Mouse (Mus musculus): Measurements from ENCODE around the gene Pde8b. TPM values are rescaled to one million over a fixed set of nuclear protein-coding genes. Genes with fewer than 3 reads are reported as not detected.

The Pde8b gene
- polyA plus RNA-seq, 1 experiment from 2014 or later = 7.2 TPM

DNA sequence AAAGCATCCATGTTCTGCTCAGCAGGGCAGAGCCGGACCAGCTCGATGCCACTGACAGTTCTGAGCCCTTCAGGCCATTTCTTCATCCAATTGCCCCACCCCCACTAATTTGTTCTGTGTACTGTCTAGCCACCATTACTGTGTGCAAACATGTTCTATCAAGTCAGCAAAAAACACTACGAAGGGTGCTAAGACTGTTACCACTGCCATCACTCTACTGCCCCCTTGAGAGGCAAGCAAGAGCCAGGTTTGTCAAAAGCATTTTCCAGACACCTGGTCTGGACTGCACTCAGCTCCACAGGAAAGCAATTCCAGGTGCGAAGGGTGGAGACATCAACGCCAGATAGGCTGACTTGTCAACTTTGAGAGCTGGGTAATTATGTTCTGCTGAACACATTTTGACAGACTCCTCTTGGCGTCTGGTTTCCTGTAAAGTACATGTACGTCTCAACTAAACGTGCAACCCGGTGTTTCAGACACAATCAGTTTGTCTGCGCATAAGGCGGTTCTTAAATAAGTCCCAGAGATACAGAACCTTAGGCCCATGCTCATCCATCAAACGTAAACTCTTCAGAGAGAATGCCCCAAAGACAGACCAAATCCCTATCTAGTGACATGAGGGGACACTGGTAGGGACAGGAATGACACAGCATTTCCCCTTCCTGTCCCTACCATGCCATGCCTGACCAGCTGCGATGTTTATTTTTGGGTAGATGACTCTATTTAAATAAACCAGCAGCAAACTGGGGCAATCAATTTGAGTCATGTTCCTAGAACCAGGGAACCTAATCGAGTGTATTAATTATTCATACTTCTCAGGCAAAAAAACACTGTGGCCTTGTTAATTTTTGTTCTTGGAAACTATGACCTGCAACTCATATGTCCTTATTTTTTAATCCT, 158.3 kb downstream of the Pde8b start:
- 85% methylated on average over 14 of the region's 14 CpGs for WGBS
- Histone ChIP-seq H3K36me3 (no peaks in the 10 kb centered on the region), H3K4me2 (no peak overlapping the region), H3K27ac (replicated peaks) (no peak overlapping the region), H3K9me3 (no peaks in the 10 kb centered on the region), H3K27me3 (no peaks in the 10 kb centered on the region), H3K9ac (no peak overlapping the region), H3K4me3 (no peak overlapping the region), H3K4me1 (replicated peaks) (peaks cover 12% of the 10 kb centered on the region; the same call in 1 of the 2 replicates)
- no peak for ATAC-seq (ENCODE audit: low read depth)

DNA sequence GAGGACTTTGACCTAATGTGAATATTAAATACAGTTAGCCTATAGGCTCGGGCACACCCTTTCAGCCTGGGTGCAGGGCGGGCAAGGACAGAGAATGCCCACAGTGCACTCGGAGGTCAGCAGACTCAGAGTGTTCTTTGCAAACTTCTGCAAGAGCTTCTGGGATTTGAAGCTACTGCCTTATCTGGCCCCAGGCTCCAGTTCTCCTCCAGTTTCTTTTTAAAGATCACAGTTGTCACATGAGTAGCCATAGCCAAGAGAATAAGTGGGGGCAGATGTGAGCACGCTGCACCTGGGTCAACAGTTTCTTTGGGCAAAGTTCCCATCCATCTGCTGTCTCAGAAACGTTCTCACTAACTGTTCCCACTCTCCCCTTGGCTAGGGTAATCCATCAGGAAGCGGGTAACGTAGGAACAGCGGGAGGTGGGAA, 162.8 kb downstream of the Pde8b start:
- no peaks in the 10 kb centered on the region for H3K36me3 ChIP-seq
- no peak overlapping the region for H3K27ac ChIP-seq (replicated peaks)
- no peak overlapping the region for H3K9ac ChIP-seq
- H3K4me2 ChIP-seq = no peak overlapping the region
- no peaks in the 10 kb centered on the region for H3K9me3 ChIP-seq
- WGBS = 69% methylated on average over 8 of the region's 8 CpGs
- no peak for ATAC-seq (ENCODE audit: low read depth)
- H3K4me1 ChIP-seq (replicated peaks) = peaks cover 8% of the 10 kb centered on the region; the same call in 1 of the 2 replicates
- H3K27me3 ChIP-seq = no peaks in the 10 kb centered on the region
- no peak overlapping the region for H3K4me3 ChIP-seq

DNA sequence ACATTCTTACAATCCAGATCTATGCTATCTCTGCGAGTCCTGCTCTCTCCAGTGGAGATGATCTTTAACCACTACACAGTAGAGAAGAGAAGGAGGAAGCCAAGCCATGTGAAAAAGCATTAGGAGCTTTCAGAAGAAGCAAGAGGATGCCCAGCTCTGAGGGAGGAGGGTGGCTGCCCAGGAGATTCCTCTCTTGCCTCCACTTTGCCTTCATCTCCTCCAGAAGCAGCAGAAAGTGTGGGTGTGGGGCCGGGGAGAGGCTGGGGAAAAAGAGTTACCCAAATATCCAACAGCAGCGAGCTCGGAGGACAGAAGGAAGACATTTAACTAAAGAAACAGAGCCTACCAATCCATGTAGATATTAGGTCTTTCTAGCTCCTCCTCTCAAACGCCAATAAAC, 164.1 kb downstream of the Pde8b start:
- Histone ChIP-seq H3K9ac (no peak overlapping the region), H3K9me3 (no peaks in the 10 kb centered on the region), H3K27me3 (no peaks in the 10 kb centered on the region), H3K36me3 (no peaks in the 10 kb centered on the region), H3K27ac (replicated peaks) (no peak overlapping the region), H3K4me3 (no peak overlapping the region), H3K4me1 (replicated peaks) (peaks cover 1% of the 10 kb centered on the region; the same call in 1 of the 2 replicates), H3K4me2 (no peak overlapping the region)
- WGBS = 79% methylated on average over 5 of the region's 5 CpGs
- no peak for ATAC-seq (ENCODE audit: low read depth)

DNA sequence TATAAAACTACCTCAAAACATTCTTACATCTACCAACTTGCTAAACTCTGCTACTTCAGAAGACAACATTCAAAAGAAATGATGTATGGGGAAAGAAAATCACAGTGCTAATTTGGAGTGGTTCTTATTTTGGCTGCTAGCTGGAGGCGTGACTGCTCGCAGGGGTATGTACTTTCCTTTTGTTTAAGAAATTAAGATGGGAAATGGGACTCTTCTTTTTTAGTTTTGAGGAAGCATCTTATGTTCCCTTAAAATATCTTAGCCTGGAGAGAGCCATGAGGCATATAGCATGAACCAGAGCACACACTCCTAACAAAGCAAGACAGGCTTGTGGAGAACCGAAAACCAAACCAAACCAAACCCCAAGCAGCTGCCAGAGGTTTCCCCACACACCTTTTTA, 167.5 kb downstream of the Pde8b start:
- Histone ChIP-seq H3K4me1 (replicated peaks) (0 out of 2 replicates have a peak, but pooled peaks cover 3% of the 10 kb centered on the region), H3K4me3 (no peak overlapping the region), H3K9me3 (no peaks in the 10 kb centered on the region), H3K4me2 (no peak overlapping the region), H3K9ac (no peak overlapping the region), H3K27me3 (no peaks in the 10 kb centered on the region), H3K36me3 (no peaks in the 10 kb centered on the region), H3K27ac (replicated peaks) (no peak overlapping the region)
- no peak for ATAC-seq (ENCODE audit: low read depth)
- 85% methylated on average over 3 of the region's 3 CpGs for WGBS

DNA sequence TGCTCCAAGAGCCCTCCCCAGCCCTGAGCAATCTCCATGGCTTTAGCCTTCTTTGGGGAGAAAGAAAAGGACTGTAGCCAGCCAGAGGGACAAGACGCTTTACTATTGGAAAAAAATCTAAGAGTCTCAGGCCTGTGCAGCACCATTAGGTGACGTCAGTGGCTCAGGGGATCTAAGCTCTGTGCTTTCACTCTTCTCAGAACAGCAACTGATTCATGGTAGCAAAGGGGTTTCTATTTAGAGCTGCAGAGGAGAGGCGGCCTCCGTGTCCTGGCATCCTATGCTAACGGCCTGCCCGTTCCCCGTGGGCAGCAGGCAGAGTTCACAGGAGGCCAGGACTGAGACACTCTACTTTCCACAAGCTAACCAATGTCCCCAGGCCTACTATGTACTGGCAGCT, 169.1 kb downstream of the Pde8b start:
- Histone ChIP-seq H3K27me3 (no peaks in the 10 kb centered on the region), H3K9ac (no peak overlapping the region), H3K27ac (replicated peaks) (peak overlapping the region; percentile 28; the same call in 1 of the 2 replicates), H3K4me2 (no peak overlapping the region), H3K4me3 (no peak overlapping the region), H3K4me1 (replicated peaks) (0 out of 2 replicates have a peak, but pooled peaks cover 3% of the 10 kb centered on the region), H3K9me3 (no peaks in the 10 kb centered on the region), H3K36me3 (no peaks in the 10 kb centered on the region)
- no peak for ATAC-seq (ENCODE audit: low read depth)
- 74% methylated on average over 7 of the region's 7 CpGs for WGBS

DNA sequence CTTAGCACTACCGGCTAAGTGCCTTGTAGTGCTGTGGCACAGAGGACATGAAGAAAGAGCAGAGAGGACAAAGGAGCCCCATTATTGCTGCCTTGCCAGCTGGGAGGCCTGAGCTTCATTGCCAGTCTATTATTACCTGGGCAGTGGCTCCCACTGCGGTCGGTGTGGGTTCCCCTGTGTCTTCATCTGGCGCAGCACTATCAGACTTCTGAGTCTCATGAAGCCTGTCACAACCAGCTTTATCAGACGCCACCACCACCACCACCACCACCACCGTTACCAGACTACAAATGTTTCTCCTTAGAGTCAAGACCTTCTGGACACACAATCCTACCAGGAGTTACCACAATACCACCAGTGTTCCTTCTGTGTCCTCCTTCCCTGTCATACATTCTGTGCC, 171.6 kb downstream of the Pde8b start:
- no peak overlapping the region for H3K27ac ChIP-seq (replicated peaks)
- H3K4me3 ChIP-seq = no peak overlapping the region
- no peaks in the 10 kb centered on the region for H3K27me3 ChIP-seq
- peaks cover 19% of the 10 kb centered on the region for H3K4me1 ChIP-seq (replicated peaks)
- no peaks in the 10 kb centered on the region for H3K9me3 ChIP-seq
- H3K36me3 ChIP-seq = no peaks in the 10 kb centered on the region
- H3K4me2 ChIP-seq = no peak overlapping the region
- 37% methylated on average over 6 of the region's 6 CpGs for WGBS
- no peak overlapping the region for H3K9ac ChIP-seq
- no peak for ATAC-seq (ENCODE audit: low read depth)

DNA sequence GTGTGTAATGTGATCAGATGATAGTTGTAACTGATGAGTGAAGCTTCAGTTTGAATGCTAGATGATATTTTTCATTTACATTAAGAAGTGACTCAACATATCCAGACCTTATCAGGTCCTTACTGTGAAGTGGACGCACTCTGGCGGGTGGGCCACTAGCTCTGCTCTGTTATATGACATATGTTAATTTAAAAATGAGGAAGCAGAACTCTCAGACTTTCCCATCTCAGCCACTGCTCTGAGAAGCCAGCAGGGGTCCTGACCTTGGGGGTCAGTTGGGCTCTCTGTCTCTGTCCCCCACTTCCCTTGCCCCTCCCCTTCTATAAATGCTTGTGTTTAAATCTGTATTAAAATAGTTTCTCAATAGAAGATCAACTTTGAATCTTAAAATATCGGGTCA, 172.4 kb downstream of the Pde8b start:
- no peaks in the 10 kb centered on the region for H3K9me3 ChIP-seq
- peaks cover 26% of the 10 kb centered on the region for H3K4me1 ChIP-seq (replicated peaks)
- ATAC-seq (ENCODE audit: low read depth) = no peak
- H3K4me2 ChIP-seq = no peak overlapping the region
- no peak overlapping the region for H3K9ac ChIP-seq
- 78% methylated on average over 3 of the region's 3 CpGs for WGBS
- no peaks in the 10 kb centered on the region for H3K36me3 ChIP-seq
- H3K27ac ChIP-seq (replicated peaks) = no peak overlapping the region
- H3K27me3 ChIP-seq = no peaks in the 10 kb centered on the region
- no peak overlapping the region for H3K4me3 ChIP-seq

DNA sequence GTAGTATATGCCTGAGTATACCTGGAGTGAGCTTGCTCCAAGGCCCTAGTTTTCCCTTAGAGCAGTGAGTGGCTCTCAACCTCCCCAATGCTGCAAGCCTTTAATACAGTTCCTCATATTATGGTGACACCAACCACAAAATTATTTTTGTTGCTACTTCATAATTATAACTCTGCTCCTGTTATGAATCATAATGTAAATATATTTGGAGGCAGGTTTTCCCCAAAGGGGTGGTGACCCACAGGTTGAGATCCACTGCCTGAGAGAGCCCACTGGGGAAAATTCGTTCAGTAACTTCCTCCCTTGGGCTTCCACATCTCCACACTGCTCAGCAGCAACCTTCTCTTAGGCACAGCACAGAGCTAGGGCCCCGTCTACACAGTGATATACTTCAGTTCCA, 174.0 kb downstream of the Pde8b start:
- H3K4me1 ChIP-seq (replicated peaks) = peaks cover 26% of the 10 kb centered on the region
- no peaks in the 10 kb centered on the region for H3K27me3 ChIP-seq
- no peak overlapping the region for H3K4me3 ChIP-seq
- ATAC-seq (ENCODE audit: low read depth) = no peak
- 64% methylated on average over 2 of the region's 2 CpGs for WGBS
- no peak overlapping the region for H3K4me2 ChIP-seq
- H3K27ac ChIP-seq (replicated peaks) = no peak overlapping the region
- no peak overlapping the region for H3K9ac ChIP-seq
- H3K9me3 ChIP-seq = no peaks in the 10 kb centered on the region
- no peaks in the 10 kb centered on the region for H3K36me3 ChIP-seq

DNA sequence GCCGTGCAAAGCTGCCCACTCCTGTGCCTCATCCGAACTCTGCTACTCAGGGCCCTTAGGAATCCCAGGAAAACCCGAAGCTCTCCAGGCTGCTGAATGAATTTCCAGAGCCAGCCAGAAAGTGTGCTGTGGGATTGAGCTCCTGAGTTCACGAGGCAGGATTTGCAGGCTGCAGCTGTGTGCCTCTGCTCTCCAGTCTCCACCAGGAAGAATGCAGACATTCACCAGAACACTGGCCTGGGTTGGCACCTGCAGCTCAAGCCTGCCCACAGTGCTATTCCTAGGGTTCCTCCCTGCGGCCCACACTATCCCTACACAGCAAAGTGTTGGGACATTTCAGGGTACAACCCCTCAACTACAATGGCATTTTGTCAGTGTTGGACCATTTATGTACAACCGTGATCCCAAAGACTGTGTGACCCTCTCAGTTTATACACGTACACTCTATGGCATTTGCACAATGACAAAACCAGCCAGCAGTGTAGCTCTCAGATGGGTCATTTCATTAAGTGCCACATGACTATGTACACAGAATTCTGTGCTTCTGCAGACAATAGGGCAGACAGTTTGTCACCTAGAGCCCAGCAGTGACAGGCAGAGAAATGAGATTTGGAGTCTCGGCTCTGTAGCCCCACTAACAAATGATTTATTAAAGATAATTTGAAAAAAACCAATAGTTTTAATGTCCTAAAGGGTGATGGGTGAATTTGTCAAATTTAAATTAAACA, 176.5 kb downstream of the Pde8b start:
- peak; percentile 74 for ATAC-seq (ENCODE audit: low read depth)
- Histone ChIP-seq H3K4me1 (replicated peaks) (peaks cover 26% of the 10 kb centered on the region), H3K9ac (no peak overlapping the region), H3K36me3 (no peaks in the 10 kb centered on the region), H3K4me2 (no peak overlapping the region), H3K9me3 (no peaks in the 10 kb centered on the region), H3K4me3 (no peak overlapping the region), H3K27me3 (no peaks in the 10 kb centered on the region), H3K27ac (replicated peaks) (peak overlapping the region; percentile 70)
- WGBS = 49% methylated on average over 8 of the region's 8 CpGs

DNA sequence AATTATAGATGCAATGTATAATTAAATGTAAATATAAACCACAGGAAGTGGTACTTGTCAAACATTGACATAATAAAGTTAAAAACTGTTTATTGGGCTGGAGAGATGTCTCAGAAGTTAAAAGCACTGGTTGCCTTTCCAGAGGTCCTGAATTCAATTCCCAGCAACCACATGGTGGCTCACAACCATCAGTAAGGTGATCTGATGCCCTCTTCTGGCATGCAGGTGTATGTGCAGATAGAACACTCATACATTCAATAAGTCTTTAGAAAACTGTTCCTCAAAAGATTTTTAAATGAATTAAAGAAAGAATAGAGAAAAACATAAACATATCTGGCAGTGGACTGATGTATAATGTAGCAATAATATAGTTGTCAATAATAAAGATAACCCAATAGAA, 179.9 kb downstream of the Pde8b start:
- H3K9me3 ChIP-seq = no peaks in the 10 kb centered on the region
- H3K36me3 ChIP-seq = no peaks in the 10 kb centered on the region
- H3K9ac ChIP-seq = no peak overlapping the region
- H3K27ac ChIP-seq (replicated peaks) = no peak overlapping the region
- H3K27me3 ChIP-seq = no peaks in the 10 kb centered on the region
- no peak overlapping the region for H3K4me2 ChIP-seq
- H3K4me1 ChIP-seq (replicated peaks) = peaks cover 24% of the 10 kb centered on the region
- no peak overlapping the region for H3K4me3 ChIP-seq
- no peak for ATAC-seq (ENCODE audit: low read depth)

DNA sequence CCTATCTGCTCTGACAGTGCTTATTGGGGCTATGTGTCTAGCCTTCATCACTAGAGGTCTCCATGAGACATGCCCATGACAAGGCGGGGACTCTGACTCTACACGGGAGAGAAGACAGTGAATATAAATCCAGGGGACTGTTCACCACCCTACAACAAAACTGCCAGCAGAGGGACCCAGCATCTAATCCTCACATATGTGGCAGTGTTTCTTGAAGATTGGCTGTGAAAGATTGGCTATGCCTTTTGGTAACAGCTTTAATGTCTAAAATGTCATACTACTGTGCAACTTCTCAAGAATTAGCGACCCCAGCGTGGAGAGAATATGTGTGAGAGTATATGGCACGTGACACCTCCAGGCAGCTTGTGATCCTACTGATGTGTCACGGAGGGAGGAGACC, 182.3 kb downstream of the Pde8b start:
- H3K36me3 ChIP-seq = no peaks in the 10 kb centered on the region
- WGBS = 73% methylated on average over 6 of the region's 6 CpGs
- H3K27ac ChIP-seq (replicated peaks) = no peak overlapping the region
- H3K4me3 ChIP-seq = no peak overlapping the region
- no peak for ATAC-seq (ENCODE audit: low read depth)
- H3K9ac ChIP-seq = no peak overlapping the region
- H3K27me3 ChIP-seq = no peaks in the 10 kb centered on the region
- H3K4me1 ChIP-seq (replicated peaks) = peaks cover 7% of the 10 kb centered on the region; the same call in 1 of the 2 replicates
- no peaks in the 10 kb centered on the region for H3K9me3 ChIP-seq
- no peak overlapping the region for H3K4me2 ChIP-seq

DNA sequence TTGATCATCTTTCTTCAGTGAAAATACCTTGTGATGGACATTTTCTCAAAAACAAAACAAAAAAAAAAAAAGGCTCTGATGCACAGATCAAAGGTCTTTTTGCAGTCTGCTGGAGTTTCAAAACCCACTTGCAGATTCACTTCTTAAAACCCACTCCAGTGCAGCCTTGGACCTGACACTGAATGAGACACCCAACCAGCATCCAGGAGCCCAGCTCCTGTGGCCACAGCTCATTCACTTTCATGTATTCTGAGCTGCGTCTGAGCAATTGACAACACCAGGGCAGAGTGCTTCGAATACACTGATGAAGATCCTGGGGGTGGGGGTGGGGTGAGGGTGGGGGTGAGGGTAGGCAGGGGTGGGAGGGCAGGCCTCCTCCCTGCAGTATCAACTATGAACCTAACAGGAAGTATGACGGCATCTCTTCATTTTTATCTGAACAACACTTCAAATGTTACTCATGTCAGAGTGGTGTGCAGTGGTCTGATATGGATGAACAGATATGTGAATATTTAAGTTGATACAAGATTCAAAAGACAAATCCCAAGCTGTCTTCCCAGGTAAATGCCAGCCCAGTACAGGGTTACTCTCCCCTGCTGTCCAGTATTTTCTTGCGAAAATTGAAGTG, 186.6 kb downstream of the Pde8b start:
- ATAC-seq (ENCODE audit: low read depth) = no peak
- Histone ChIP-seq H3K27me3 (no peaks in the 10 kb centered on the region), H3K4me3 (no peak overlapping the region), H3K9me3 (no peaks in the 10 kb centered on the region), H3K36me3 (no peaks in the 10 kb centered on the region), H3K4me1 (replicated peaks) (0 out of 2 replicates have a peak, but pooled peaks cover 5% of the 10 kb centered on the region), H3K4me2 (no peak overlapping the region), H3K27ac (replicated peaks) (no peak overlapping the region), H3K9ac (no peak overlapping the region)
- WGBS = 70% methylated on average over 4 of the region's 4 CpGs

All from neural tube, embryonic 13.5 days (tissue).